Mouse (Mus musculus) kidney, adult 2 months (tissue): ENCODE data around the gene Pcnt. TPM values are rescaled to one million over a fixed set of nuclear protein-coding genes. Genes with fewer than 3 reads are reported as not detected.

Experiments
- DNase-seq: peaks from one replicate; pipeline ENCODE4 v3.0.0; 2021
- H3K27ac ChIP-seq: fragments of 200-500 bp; 2 replicates; pipeline ENCODE4 v1.5.1; 2012; ENCODE audit warnings: low read depth, low read length, control low read depth, inconsistent platforms; ENCODE audit not compliant: insufficient read depth
- H3K27me3 ChIP-seq: fragments of 200-500 bp; replicated peaks from 2 replicates; pipeline ENCODE4 v1.6.1; 2012; ENCODE audit warnings: mild to moderate bottlenecking, moderate library complexity, low read length, inconsistent platforms; ENCODE audit not compliant: control insufficient read depth, insufficient read depth
- H3K36me3 ChIP-seq: fragments of 200-500 bp; 2 replicates; pipeline ENCODE4 v1.6.1; 2012; ENCODE audit warnings: mild to moderate bottlenecking, moderate library complexity, low read length, inconsistent platforms; ENCODE audit not compliant: control insufficient read depth, insufficient read depth
- H3K4me1 ChIP-seq: fragments of 200-500 bp; 2 replicates; pipeline ENCODE4 v1.6.1; 2011; ENCODE audit warnings: low read length; ENCODE audit not compliant: control insufficient read depth, insufficient read depth
- H3K4me3 ChIP-seq: fragments of 200-500 bp; 2 replicates; pipeline ENCODE4 v1.5.1; 2011; ENCODE audit warnings: mild to moderate bottlenecking, low read depth, low read length, control low read depth; ENCODE audit not compliant: insufficient read depth
- CTCF ChIP-seq: fragments of 200-500 bp; conservative IDR thresholded peaks from 2 replicates; pipeline ENCODE4 v1.5.1; 2011; ENCODE audit warnings: low read depth, mild to moderate bottlenecking, control low read depth, low read length, moderate library complexity, mixed read lengths; ENCODE audit not compliant: insufficient read depth, insufficient read length
- POLR2A ChIP-seq: fragments of 200-500 bp; IDR thresholded peaks from one replicate; pipeline ENCODE4 v1.6.1; 2011; ENCODE audit warnings: low read depth, low read length, control low read depth
- WGBS: fragments of 180-500 bp; shearing (Covaris S2); methylation state at CpG from one replicate; pipeline ENCODE4 v1.1.7; 2018; 5-methylcytosine and 5-hydroxymethylcytosine counted together
- polyA plus RNA-seq: library from polyadenylated mRNA; depleted of rRNA; stranded (reverse); fragments of >200 nt; gene quantifications from 2 replicates; pipeline ENCODE4 v1.2.3, GENCODE M21; 2012

Gene Pcnt
- polyA plus RNA-seq, 1 experiment: 14.6 TPM

GRCm38 (mm10) chr10:76346043-76346491 lies 96.5 kb downstream of the Pcnt start:
- TF ChIP-seq CTCF (no peak), POLR2A (no peak)
- 0 out of 2 replicates have a peak overlapping the region, but pooled peaks have one; percentile 8 for H3K27ac ChIP-seq
- no peaks in the 10 kb centered on the region for H3K27me3 ChIP-seq
- no peaks in the 10 kb centered on the region for H3K4me1 ChIP-seq
- H3K4me3 ChIP-seq: no peak overlapping the region; the same call in 1 of the 2 replicates
- peak; percentile 66 for DNase-seq
- 3% methylated on average over 8 of the region's 8 CpGs for WGBS
- no peaks in the 10 kb centered on the region for H3K36me3 ChIP-seq

GRCm38 (mm10) chr10:76345540-76345902 lies 97.1 kb downstream of the Pcnt start:
- whole genome bisulfite sequencing: 3% methylated on average over 12 of the region's 12 CpGs
- Histone ChIP-seq H3K4me3 (peak overlapping the region; percentile 87), H3K27ac (peak overlapping the region; percentile 92), H3K4me1 (no peaks in the 10 kb centered on the region), H3K36me3 (no peaks in the 10 kb centered on the region), H3K27me3 (no peaks in the 10 kb centered on the region)
- TF ChIP-seq POLR2A (no peak), CTCF (no peak)
- DNase-seq: no peak

GRCm38 (mm10) chr10:76344711-76345539 lies 97.7 kb downstream of the Pcnt start, which contains the start of gene Dip2a:
Dip2a (minus strand) TSS chr10:76345291.
- under 1% methylated on average over 91 of the region's 94 CpGs for WGBS
- Histone ChIP-seq H3K4me1 (no peaks in the 10 kb centered on the region), H3K27ac (peak within 1 kb of the TSS; percentile 92)

GRCm38 (mm10) chr10:76334350-76334749 lies 108.2 kb downstream of the Pcnt start:
- no peak overlapping the region for H3K4me3 ChIP-seq
- 20% methylated on average over 4 of the region's 4 CpGs for WGBS
- TF ChIP-seq CTCF (no peak), POLR2A (no peak)
- H3K27me3 ChIP-seq: no peaks in the 10 kb centered on the region
- H3K4me1 ChIP-seq: 0 out of 2 replicates have a peak, but pooled peaks cover 3% of the 10 kb centered on the region
- no peaks in the 10 kb centered on the region for H3K36me3 ChIP-seq
- DNase-seq: peak; percentile 27
- H3K27ac ChIP-seq: no peak overlapping the region

More at GRCm38 (mm10) chr10:76344711-76345539, 97.7 kb downstream of the Pcnt start, which contains the start of gene Dip2a:
- peak; percentile 97 for DNase-seq
- TF ChIP-seq CTCF (no peak), POLR2A (peak; percentile 15)
- Histone ChIP-seq H3K27me3 (no peaks in the 10 kb centered on the region), H3K4me3 (peak within 1 kb of the TSS; percentile 88), H3K36me3 (no peaks in the 10 kb centered on the region)

GRCm38 (mm10) chr10:76332040-76332439 lies 110.5 kb downstream of the Pcnt start:
- Histone ChIP-seq H3K4me3 (no peak overlapping the region), H3K4me1 (0 out of 2 replicates have a peak, but pooled peaks cover 3% of the 10 kb centered on the region), H3K27me3 (no peaks in the 10 kb centered on the region), H3K27ac (no peak overlapping the region), H3K36me3 (no peaks in the 10 kb centered on the region)
- TF ChIP-seq CTCF: no peak
- no peak for TF ChIP-seq POLR2A
- WGBS: 87% methylated on average over 2 of the region's 2 CpGs
- no peak for DNase-seq

GRCm38 (mm10) chr10:76329093-76329492 lies 113.5 kb downstream of the Pcnt start:
- Histone ChIP-seq H3K27me3 (no peaks in the 10 kb centered on the region), H3K4me1 (no peaks in the 10 kb centered on the region), H3K4me3 (no peak overlapping the region), H3K27ac (no peak overlapping the region), H3K36me3 (no peaks in the 10 kb centered on the region)
- DNase-seq: no peak
- TF ChIP-seq CTCF (no peak), POLR2A (no peak)
- WGBS: 91% methylated on average over 4 of the region's 4 CpGs

- H3K27ac ChIP-seq: no peak overlapping the region
- H3K4me3 ChIP-seq: no peak overlapping the region
- no peak for TF ChIP-seq POLR2A
- TF ChIP-seq CTCF: no peak
- WGBS: 83% methylated on average over 3 of the region's 3 CpGs
- no peaks in the 10 kb centered on the region for H3K36me3 ChIP-seq
- DNase-seq: no peak
- no peaks in the 10 kb centered on the region for H3K27me3 ChIP-seq
- H3K4me1 ChIP-seq: no peaks in the 10 kb centered on the region
These were observed 114.0 kb downstream of the Pcnt start for GRCm38 (mm10) chr10:76328574-76328973.
